Mouse (Mus musculus) neutrophil, adult 5-6 weeks (primary cell): Measurements from ENCODE around the gene Ucn2. TPM values are rescaled to one million over a fixed set of nuclear protein-coding genes. Genes with fewer than 3 reads are reported as not detected.

Source experiments
- ATAC-seq: fragments of 151-379, 151-347 bp; 2 replicates; pipeline ENCODE4 v1.8.0; 2017; ENCODE audit warnings: mild to moderate bottlenecking, moderate TSS enrichment; ENCODE audit not compliant: insufficient number of reproducible peaks, poor library complexity, low FRiP score, severe bottlenecking; ENCODE audit errors: extremely low read depth
- total RNA-seq: library from RNA; stranded (forward); fragments of 200-1000 nt; gene quantifications from 2 replicates; pipeline ENCODE4 v1.2.3, GENCODE M21; 2017

Ucn2 gene
- total RNA-seq, 1 experiment from 2014 or later: not detected

GRCm38 (mm10) chr9:109022866-109023685 is 37.3 kb downstream of the Ucn2 start:
- ATAC-seq: peak; percentile 59

DNA sequence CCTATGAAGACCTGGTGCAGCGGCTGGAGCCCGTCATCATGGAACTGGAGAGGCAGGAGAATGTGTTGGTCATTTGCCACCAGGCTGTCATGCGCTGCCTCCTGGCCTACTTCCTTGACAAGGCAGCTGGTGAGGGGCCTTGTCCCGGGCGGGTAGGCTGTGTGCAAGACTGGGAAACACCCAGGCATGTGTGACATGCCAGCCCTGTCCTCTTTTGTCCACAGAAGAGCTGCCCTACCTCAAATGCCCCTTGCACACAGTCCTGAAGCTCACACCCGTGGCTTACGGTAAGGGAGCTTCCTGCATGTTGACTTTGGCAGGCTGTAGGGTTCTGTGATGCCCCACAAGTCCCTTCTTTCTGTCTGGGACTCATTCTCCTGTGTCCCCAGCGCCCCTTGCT is 41.7 kb downstream of the Ucn2 start:
- ATAC-seq: no peak

GRCm38 (mm10) chr9:109028421-109028820 is 42.6 kb downstream of the Ucn2 start:
- ATAC-seq: no peak

DNA sequence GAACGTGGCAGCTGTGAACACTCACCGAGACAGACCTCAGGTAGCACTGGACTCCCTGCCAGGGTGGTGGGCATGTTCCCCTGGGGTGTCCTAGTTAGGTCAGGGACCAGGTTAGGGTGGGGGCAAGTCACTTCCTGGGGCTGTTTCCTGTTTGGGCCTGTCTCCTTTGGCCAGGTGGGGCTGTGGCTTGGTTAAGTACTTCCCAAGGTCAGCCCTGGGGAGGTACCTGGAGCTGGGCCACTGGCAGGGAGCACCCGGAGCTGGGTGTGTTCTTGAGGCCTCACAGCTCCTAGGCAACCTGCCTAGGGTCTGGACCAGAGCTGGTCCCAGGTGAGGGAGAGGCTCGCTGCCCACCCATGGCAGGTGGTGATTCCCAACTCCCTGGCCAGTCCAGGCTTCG is 43.1 kb downstream of the Ucn2 start:
- no peak for ATAC-seq

- ATAC-seq: no peak
Measured at GRCm38 (mm10) chr9:109030312-109030711, 44.5 kb downstream of the Ucn2 start.

DNA sequence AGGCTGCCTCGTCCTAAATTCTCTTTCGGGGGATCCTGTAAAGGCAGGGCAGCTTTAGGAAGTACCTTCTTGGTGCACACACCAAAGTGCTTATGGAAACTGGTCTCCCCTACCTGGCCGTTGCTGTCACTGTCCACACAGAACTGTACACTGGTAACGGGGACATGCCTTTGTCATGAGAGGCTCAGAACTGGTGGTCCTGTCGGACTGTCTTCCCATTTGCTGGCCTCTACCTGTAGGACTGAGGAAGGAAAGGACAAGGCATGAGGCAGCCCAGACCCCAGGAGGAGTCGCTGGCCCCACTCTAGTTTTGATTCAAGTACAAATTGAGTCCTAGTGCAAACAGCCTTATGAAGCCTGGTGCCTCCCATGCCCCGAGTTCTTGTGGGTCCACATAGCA is 45.2 kb downstream of the Ucn2 start:
- ATAC-seq: no peak

DNA sequence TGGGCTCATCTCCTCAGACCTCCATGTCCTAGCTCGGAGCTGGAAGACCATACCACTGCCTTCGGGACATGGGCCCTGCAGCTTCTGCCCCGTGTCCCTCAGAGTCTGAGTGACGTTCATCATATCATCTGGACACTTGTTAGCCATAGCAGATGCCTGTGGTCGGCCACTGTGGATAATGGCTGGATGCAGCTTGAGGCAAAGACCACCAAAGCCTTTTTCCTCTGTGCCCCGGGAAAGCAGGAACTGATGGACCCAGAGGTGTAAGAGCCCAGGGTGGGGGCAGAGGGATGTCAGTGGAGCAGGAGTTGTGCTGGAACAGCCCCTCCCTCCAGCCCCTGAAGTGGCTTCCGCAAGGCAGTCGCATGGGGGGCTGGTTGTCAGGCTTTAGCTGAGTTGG is 45.9 kb downstream of the Ucn2 start:
- ATAC-seq: no peak

- 0 out of 2 replicates have a peak, but pooled peaks have one; percentile 35 for ATAC-seq
Measured at GRCm38 (mm10) chr9:109032435-109032834, 46.6 kb downstream of the Ucn2 start.

Other genes with a start within 250 kb of the Ucn2 start
- gene Ip6k2, start 202.2 kb upstream of the Ucn2 start, total RNA-seq: 70.6 and 87.9 TPM in 2 replicates
- gene Nckipsd, start 177.6 kb upstream of the Ucn2 start, total RNA-seq: 9.7 and 11.3 TPM in 2 replicates
- 2.1 and 2.5 TPM in 2 replicates for gene Celsr3, start 159.7 kb upstream of the Ucn2 start, total RNA-seq
- gene Slc26a6, start 132.7 kb upstream of the Ucn2 start, total RNA-seq: 2.4 and 8.5 TPM in 2 replicates
- gene Tmem89, start 71.4 kb upstream of the Ucn2 start, total RNA-seq: not detected in 2 replicates
- gene Uqcrc1, start 49.4 kb upstream of the Ucn2 start, total RNA-seq: 82.3 and 109 TPM in 2 replicates
- gene Col7a1, start 32.4 kb upstream of the Ucn2 start, total RNA-seq: 2.0 and 2.3 TPM in 2 replicates
- 147 and 153 TPM in 2 replicates for gene Pfkfb4, start 5.8 kb downstream of the Ucn2 start, total RNA-seq
- gene Shisa5, start 52.6 kb downstream of the Ucn2 start, total RNA-seq: 1,927 and 2,078 TPM in 2 replicates
- 28.9 and 29.1 TPM in 2 replicates for gene Trex1, start 73.7 kb downstream of the Ucn2 start, total RNA-seq
- gene Atrip, start 88.1 kb downstream of the Ucn2 start, total RNA-seq: 15.9 and 22.6 TPM in 2 replicates
- 5.8 and 5.9 TPM in 2 replicates for gene Ccdc51, start 96.5 kb downstream of the Ucn2 start, total RNA-seq
- 99.2 and 100 TPM in 2 replicates for gene Tma7, start 96.6 kb downstream of the Ucn2 start, total RNA-seq
- gene Plxnb1, start 109.4 kb downstream of the Ucn2 start, total RNA-seq: 0.12 and 1.0 TPM in 2 replicates
- gene Fbxw21, start 176.0 kb downstream of the Ucn2 start, total RNA-seq: 0.93 TPM in 1 of 2 replicates, not detected in the other
- 0.81 and 1.4 TPM in 2 replicates for gene Fbxw13, start 210.0 kb downstream of the Ucn2 start, total RNA-seq
- not detected in 2 replicates for gene Fbxw20, start 248.7 kb downstream of the Ucn2 start, total RNA-seq